Mouse (Mus musculus) cerebellum, postnatal 25 days (tissue): ENCODE results near the gene Gm45062.
A peak's percentile ranks its signal among the peaks of the same experiment; 100 is the strongest.

ENCODE experiments used
- DNase-seq, 2 experiments: peaks; one replicate each; pipeline ENCODE4 v3.0.0; 2021; ENCODE audit warnings: mixed read lengths in 2 of 2

The Gm45062 gene

DNA sequence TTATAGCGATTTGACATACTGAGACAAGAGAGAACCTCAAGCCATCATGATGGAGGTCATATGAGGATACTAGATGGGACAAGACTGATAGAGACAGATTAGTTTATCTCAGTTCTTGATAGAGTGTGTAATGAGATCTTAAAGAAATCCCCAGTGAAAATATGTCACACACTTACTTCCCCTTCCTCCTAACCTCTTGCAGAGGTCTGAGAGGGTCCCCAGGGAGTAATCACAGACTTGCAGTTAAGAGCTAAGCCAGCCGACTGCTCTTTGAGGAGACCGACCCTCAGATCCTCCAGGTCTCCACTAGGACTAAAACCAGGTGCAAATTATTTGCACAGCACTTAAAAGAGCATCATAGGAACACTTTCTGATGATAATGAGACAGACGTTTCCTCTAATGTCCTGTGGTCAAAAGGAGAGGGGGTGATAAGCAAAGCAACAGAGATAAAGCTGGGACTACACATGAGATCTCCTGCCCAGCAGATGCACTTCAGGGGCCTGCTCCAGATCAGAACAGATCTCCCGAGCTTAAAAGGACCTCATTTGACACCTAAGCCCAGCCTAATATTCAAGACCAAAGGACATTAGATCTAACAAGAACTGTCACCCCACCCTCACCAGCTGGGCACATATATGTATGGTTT lies 372.9 kb downstream of the Gm45062 start:
- no peak for DNase-seq

DNA sequence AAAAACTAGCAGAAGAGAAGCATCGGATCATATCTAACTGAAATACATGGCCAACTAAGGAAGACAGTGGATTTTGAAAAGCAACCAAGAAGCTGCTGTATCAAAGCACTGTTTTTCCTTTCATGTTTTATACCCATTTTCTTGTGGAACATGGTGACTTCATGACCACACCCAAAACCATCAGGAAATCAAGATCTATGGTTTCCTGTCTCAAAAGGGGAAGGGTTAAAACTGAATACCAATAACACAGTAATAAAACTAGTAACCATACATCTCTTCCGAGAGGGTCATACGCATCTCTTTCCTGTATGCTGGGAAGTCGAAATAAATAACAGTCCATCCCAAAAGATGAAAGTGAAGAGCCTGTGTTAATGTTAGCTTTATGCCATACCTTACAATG lies 373.5 kb downstream of the Gm45062 start:
- DNase-seq: no peak

DNA sequence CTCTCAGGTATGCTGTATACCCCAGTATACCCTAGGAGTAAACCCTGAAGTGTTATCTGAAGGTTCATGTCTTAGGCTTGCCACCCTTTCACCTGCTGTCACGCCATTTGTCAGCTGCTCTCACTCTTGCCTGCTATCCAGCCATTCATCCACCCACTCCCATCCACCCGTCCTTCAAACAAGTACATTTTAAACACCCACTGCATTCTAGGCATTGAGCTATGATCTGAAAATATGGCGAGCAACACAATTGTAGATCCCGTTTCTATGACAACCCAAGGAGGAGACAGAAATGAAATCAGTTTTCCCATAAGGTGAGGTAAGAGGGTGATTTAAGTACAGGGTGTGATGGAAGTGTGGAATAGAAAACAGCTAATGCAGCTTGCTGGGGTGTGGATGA lies 378.9 kb downstream of the Gm45062 start:
- DNase-seq: no peak

DNA sequence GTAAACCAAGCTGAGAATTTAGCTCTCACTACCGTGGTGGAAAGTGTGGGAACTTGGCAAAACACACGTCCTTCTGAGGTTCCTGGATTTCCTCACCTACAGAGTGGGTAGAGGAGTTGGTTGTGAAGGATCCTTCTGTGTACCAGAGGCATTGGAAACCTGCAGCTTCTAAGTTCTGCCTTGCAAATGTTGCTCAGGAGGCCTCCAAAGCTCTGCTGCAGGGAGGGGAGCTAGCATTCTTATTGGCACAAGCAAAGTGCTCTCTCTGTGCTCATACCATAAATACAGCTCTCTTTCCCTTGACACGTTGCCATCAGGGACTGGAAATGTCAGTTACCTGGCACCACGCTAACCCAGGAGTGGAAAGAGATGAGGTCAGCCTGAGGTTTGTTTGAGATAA lies 379.6 kb downstream of the Gm45062 start:
- peak; percentile 55 to 59 for DNase-seq

DNA sequence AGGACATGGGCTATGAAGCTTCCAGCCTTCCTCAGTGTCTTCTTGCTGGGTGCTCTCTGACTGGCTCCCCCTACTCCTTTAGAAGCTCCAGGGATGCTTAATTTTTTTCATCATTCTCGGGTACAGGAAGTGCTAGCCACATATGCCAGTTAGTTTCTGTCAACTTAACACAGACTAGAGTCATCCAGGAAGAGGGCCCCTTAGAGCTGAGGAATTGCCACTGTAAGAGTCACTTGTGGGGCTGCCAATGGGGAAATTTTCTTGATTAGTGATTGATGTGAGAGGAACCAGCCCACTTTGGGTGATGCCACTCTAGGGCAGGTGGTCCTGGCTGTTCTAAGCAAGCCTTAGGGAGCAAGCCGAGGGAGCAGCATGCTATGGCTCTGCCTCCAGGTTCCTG lies 380.3 kb downstream of the Gm45062 start:
- DNase-seq: no peak

DNA sequence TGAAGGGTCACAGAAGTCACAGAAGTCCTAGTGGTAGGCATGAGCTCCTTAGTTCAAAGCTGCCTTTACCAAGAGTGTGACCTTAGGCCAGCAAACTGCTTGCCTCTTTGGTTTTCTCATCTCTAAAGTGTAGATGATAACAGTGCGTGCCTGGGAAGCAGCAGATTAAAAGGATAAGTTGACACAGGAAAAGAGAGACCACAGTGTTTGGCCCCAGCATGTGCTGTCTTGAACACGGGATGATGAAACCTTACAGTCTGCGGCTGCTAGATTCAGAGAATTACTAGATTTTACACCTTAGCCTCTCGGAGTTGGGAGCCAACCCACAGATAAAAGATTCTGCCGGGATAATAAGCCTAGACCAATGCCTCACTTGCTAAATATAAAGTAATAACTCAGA lies 381.6 kb downstream of the Gm45062 start:
- no peak for DNase-seq

DNA sequence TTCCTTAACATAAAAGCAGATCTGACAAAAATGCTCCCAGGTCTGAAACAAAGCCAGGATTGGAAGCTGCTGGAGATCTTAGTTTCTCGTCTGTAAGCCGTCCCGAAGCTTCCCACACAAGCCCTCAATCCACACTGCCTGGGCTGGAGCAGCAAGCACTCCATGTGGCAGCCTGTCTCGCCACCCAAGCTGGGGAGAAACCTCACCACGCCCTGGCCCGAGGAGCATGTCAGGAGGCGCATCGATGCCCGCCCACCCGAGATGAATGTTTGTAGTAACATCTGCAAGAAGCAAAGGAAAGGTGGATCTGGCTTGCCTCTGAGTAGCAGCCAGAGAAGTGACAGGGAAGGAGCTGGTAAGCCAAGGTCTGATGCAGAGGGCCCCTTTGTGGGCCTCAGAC lies 385.5 kb downstream of the Gm45062 start:
- DNase-seq: peak in 1 of 2 experiments; percentile 39

DNA sequence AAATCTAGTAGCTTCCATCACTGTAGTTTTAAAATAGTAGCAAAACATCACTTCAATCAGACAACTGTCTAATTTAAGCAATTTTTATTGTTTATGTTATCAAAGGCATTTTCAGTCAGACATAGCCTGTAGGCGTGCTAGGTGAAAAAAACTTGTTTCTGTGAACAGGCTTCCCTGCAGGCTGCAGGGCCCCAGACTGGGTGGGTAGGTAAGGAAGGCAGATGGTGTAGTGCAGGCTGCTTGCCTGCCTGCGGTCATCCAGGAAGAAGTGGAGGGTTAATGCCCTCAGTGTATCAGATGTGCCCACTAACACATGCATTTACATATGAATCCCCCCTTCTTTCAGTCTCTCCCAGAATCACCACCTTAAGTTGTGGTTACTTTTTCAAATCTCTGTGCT lies 386.5 kb downstream of the Gm45062 start:
- DNase-seq: peak; percentile 43 to 64
